Mouse (Mus musculus) hindlimb bud, embryonic 11.5 days (tissue): ENCODE results near the gene Traf1.

ENCODE experiments used
- DNase-seq: peaks from one replicate; pipeline ENCODE4 v3.0.0-alpha.2; 2012; ENCODE audit warnings: low read depth, low spot score; ENCODE audit errors: extremely low spot score

Gene Traf1

DNA sequence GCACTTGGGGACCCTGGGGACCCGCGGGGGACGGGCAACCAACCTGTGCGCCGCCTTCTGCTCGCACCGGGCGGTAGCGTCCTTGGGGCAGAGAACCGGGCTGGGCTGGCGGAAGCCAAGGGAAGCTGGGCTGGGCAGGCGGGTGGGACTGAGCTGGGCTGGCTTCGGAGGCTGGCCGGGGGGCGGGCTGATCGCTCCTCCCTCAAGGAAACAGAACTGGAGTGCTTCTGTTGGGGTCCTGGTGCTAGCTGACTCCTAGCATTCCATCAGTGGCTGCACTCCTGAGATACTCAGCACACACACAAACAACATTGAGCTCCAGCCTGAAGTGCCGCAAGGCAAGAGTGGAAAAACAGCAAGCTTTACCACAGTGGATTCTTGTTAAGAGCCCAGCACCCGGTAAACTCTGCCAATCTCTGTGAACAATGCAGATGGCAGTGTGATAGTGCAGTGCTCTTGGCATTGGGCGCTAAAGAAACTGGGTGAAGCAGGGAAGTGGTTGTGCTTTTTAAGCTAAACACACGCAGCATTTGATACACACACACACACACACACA is at the start of gene Traf1:
Gene Traf1, minus strand, starts transcription at position 292 of the 556 bp plus-strand sequence.
- no peak for DNase-seq

GRCm38 (mm10) chr2:34998956-34999355 is 37.4 kb upstream of the Traf1 start:
- DNase-seq = no peak

DNA sequence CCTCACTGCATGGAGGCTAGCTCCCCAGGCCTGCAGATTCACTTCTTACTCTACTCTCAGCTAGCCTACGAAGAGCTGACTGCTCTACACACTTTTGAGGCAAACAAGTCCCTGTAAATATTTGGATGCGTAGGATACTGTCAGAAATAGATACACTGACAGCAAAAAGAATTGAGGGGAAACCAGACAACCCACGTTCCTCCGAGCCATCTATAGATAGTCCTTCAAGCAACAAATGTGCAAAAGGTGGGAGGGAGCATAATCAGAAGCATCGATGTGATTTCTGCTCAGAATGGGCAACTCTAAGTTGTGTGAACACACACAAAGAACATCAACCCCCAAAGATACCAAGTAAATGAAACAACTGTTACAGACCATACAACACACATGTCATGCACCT is 34.9 kb upstream of the Traf1 start:
- no peak for DNase-seq

DNA sequence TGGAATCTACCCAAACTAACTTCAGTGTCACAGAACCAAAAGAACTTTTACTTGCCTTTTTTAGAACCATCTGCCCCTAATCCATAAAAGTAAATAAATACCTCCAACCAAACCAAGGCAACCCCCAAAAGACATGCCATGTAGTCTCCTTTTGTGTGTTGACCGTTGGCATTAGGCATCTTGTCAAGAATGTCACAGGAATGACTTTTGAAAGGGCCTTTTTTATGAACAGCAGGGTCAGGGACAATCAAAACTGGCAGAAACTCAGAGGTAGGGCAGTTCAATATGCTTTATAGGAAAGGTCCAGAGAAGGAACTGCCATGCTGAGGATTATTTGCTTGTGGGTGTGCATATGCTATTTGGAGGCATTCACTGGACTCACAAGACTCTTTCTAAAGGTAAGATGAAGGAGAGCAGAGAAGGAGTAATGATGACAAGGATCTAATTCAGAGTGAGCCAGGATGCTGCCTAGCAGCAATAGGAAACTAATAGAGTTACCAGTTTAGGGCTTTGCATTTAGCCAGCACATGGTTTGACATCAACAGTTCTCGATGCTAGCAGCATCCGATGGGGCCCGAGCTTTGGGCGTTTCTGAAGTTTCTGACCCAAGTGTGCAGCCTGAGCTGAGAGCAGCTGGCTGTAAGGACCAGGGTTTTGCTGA is 32.3 kb upstream of the Traf1 start:
- no peak for DNase-seq

DNA sequence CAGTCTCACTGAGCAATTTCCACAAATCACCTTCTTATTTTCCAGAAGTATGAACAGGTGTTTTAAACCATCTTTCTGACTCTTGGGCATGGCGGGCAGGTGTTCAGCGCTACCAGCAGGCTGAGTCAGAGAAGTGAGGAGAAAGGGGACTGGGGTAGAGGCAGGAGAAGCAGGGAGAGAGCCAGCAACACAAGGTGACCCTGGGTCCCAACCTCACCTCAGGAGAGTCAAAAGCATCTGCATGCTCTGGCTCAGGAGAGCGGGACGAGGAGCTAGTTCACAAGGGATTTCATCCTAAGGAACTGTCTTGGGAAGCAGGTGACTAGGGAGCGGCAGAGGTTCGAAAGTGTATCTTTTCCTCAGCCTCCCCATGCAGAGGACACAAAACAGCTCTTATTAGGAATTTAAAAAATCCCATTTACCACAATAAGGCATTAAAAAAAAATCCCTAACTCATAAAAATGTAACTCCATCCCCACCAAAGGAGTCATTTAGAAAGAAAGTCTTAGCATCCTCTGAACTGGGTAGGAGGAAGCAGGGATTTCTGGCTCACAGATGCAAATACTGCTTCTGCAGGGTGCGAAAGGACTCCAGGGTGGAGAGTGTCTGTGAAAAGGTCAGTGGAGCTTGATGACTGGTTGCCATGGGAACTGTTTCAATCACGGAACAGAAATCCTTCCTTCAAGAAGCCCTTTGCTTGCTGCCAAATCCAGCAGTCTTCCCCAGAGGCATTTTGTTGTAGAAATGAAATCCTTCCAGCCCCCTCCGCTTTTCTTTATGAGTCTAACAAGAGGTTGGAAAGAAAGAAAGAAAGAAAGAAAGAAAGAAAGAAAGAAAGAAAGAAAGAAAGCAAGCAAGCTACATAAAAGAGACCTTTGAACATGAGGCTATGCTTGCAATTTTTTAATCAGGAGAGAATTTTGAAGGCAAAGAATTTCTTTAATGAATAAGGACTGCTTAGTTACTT is 31.4 kb upstream of the Traf1 start:
- DNase-seq = no peak

DNA sequence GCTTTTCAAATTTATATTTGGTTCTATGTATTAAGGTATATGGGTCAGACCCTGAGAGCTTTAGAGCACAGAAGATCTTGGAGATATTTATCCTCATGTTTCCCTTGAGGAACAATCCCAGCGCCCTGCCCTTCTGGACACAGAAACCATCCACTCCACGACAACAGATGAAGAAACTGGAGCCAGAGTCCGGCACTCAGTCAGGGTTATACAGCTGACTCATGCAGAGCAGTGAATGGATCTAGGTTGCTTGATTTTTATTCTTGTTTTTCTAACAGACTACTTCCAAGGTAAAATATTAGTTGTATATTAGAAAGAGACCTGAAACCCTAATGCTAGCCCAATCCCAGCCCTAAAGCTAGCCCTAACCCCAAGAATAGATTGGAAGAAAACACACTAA is 30.4 kb upstream of the Traf1 start:
- no peak for DNase-seq

DNA sequence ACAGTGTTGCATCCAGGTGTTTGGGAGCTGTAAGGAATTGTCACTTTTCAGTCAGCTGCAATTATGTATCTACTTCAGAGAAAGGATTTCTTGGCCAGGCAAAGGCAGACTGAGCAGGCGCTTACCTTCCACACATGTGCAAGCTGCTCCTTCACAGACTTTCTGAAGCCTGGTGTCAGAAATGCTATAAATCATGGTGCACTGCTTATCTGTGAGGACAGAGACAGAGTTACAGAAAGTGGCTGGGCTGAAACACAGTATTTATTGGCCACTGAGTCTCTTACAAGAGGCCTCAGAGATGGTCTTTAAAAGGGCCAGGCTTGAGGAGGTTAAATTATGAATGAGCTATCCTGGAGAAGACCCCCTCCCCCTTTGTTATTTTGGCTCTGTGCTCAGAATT is 28.2 kb upstream of the Traf1 start:
- DNase-seq = no peak

DNA sequence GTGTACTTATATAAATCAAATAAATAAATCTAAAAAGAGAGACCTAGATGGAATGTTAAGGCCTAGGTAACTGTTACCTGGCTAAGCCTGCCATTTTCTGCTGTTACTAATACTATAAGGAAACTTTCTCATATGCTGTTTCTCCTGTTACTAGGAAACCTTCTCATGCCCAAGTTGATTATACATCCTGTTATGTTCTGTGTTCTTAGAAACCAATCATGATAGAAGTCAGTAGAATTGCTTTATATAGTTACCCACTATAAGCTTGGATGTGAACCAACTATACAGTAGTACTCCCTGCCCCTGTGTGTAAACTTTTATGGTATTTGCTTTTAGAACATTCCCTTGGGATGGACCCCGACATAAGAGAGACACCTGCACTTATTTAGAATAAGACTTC is 26.0 kb upstream of the Traf1 start:
- DNase-seq = no peak

DNA sequence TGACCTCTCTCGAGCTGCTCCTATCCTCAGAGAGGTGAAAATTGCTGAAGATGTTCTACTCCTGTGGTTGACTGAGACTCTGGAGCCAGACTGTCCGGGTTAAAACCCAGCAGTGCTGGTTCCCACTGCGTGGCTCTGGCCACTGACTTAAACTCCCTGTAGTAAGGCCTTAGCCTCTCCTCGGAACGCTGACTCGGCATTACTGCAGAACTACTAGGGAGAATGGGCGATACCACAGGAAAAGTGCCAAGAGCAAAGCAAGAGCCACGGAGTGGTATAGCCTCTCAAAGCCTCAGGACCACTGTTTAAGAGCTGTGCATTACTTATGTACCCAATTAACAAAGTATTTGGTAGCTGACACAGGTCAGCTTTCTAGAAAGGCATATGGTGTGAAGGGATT is 23.3 kb upstream of the Traf1 start:
- DNase-seq = no peak

- DNase-seq = no peak
Observed at GRCm38 (mm10) chr2:34982906-34983698, 21.5 kb upstream of the Traf1 start.

DNA sequence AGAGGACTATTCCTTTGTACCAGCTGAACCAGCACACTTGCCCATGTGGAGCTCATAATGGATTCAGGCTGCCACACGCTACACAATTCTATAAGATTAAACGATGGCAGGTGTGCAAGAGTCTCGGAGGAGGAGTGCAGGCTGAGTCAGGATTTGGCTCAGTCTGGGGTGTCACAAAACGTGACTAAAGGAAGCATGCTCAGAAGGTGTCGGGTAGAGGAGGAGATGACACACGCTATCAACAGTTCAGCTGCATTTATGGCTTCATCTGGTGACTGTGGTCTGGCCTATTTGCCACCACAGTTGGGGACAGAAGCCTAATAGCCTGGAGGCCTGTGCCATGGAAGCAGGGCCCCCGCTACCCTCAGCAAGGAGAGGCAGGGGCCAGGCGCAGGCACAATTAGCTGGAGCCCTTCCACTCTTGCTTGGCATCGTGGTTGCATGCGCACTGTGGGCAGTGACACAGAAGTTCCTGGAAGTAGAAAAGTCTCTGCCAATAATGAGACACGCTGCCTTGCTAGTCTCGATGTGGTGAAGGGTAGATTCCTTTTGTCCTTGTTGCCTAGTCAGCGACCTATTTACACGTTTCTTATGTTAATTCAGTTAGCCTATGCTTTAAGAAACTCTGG is 20.6 kb upstream of the Traf1 start:
- DNase-seq = no peak

DNA sequence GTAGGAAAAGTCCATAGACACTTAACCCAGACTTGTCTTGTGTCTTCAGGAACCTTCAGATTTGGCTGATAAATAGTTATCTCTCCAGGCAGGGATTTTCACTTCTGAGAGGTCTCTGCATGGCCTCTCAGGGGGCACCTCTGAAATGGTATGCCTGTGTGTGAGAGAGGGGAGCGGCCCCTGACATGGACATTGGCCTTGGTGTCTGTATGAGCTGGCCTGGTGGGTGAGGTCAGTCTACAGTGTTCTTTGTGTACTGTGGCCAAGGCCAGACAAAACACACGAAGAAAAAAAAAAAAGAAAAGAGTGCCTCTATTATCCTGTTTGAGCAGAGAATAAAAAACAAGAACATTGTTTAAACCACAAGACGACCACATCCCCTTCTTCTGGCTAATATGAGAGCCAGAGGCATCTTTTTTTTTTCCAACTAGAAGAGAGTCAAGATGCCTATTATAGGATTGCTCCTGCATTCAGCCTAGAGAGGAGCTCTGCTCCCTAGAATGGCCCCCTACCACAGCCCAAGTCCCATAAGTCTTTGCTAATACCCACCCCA is 18.0 kb upstream of the Traf1 start:
- DNase-seq = no peak

GRCm38 (mm10) chr2:34978226-34978625 is 16.7 kb upstream of the Traf1 start:
- DNase-seq = no peak

DNA sequence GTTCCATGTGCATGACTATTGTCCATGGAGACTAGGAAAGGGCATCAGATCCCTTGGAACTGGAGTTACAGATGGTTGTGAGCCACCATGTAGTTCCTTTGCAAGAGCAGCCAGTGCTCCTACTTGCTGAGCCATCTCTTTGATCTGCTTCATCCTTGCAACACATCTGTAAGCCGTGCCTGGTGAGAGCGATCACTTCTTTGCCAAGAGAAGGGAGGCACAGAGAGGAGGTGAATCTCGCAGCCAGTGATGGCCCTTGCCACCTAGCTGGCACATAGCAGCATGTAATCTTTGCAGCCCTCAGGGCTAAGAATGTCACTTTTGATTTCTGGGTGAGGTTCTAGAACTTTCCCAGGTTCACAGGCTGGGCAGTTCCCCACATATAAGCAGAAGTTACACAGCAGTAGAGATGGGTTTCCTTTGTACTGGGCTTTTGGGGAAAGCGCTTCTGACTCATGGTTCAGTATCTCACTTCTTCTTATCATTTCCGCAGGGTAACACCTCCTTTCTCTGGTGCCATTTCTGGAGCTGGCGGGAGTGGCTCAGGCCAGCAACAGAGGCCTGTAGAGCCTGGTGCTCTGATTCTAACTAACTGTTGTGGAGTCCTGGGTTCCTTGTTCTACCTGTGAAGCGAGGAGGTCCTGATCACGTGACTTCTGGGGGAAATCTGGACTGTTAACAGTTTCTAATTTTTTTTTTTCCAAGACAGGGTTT is 15.5 kb upstream of the Traf1 start:
- no peak for DNase-seq

GRCm38 (mm10) chr2:34976447-34976846 is 14.9 kb upstream of the Traf1 start:
- DNase-seq = no peak

- DNase-seq = no peak
Observed at GRCm38 (mm10) chr2:34973087-34973486, 11.5 kb upstream of the Traf1 start.

DNA sequence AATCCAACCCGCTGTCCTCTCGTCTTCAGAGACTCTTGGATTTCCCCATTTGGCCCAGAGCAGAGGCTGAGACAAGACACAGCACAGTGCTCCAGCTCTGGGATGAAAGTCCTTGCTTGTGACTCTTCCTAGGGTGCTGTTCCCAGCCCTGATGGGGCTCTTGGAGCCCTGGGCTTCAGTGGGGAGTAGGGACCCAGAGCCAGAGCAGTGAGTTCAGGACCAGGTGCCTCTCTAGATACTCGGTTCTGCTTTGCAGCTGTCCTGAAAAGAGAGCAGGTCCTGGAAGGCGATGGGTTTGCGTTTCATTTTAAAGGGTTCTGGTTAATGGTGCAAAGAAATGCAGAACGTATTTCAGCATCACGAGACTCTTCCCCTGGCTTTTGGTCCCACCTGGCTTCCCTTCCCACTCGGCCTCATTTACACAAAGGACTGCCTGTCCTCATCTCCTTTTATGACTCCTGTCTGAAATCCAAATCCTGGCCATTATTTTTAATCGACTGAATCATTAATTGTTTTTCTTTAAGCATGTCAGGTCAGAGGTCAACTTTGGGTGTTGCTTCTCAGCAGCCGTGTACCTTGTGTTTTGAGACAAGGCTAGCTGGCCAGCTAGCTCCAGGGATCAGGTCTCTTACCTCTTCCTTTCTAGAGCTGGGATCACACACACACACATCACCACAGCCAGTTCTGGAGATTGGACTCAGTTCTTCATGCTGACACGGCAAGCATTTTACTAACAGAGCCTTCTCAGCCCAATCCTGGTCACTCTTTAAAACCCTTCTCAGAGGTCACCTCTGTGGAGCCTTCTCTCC is 9.7 kb upstream of the Traf1 start:
- no peak for DNase-seq

DNA sequence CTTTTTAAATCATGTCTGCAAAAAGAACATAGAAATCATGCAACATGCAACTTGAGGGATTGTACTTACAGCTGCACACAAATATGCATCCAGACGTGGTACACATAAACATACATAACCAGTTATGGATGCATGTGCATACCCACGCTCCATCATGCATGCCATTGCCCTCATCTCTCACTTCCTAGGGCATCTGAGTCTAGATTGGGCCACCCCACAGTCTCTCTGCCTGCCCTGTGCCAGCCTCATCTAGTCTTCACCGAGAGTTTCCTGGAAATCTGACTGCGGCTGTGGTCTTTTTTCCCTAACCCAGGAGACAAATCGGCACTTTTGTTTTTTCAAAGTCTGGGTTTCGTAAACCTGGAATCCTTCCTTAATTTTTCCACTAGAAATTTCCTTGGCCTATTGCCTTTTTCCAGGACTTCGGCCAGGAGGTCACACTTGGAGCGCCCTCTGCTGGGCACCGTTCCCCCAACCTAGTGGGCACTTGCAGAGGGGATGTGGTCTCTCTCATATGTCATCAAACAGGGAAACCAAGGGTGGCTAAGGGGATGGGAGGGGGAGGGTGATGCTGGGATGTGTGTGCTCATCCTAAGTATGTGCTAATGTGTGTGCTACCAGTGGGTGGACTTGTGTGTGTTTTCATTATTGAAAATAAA is 8.6 kb upstream of the Traf1 start:
- DNase-seq = no peak
